Mouse (Mus musculus) heart, adult 2 months (tissue): Measurements from ENCODE around the gene Edn2.

ENCODE experiments used
- CTCF ChIP-seq: fragments of 200-600 bp; IDR thresholded peaks from 2 replicates; pipeline ENCODE4 v1.8.1; 2022; ENCODE audit warnings: antibody characterized with exemption, mild to moderate bottlenecking, moderate library complexity
- EP300 ChIP-seq: fragments of 200-500 bp; IDR thresholded peaks from 2 replicates; pipeline ENCODE4 v1.6.1; 2011; ENCODE audit warnings: low read depth, low read length, control low read depth; ENCODE audit not compliant: insufficient read depth
- POLR2A ChIP-seq: fragments of 200-500 bp; IDR thresholded peaks from 2 replicates; pipeline ENCODE4 v1.6.1; 2011; ENCODE audit warnings: mild to moderate bottlenecking, low read depth, low read length, control low read depth; ENCODE audit not compliant: insufficient read depth

DNA sequence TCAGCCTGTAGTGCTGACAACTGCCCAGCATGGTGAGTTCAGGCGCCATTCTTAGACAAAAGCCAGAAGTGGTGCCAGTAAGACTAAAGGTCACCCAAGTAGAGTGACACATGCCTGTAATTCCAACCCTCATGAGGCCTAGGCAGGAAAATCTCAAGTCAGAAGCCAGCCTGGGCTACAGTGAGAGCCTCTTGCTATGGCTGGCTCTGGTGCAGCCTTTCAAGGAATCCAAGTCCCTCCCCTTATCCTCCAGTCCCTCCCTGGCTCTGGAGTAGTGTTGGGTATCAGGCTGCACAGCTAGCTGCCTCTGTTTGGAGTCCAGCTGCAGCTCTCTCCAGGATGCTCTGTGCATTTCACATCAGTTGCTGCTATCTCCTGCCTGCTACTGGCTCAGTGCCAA is 19.2 kb upstream of the Edn2 start:
- TF ChIP-seq CTCF (no peak), EP300 (no peak), POLR2A (no peak)
